8 mouse cellular contexts compared by ENCODE assay signal in the genomic region with DNA sequence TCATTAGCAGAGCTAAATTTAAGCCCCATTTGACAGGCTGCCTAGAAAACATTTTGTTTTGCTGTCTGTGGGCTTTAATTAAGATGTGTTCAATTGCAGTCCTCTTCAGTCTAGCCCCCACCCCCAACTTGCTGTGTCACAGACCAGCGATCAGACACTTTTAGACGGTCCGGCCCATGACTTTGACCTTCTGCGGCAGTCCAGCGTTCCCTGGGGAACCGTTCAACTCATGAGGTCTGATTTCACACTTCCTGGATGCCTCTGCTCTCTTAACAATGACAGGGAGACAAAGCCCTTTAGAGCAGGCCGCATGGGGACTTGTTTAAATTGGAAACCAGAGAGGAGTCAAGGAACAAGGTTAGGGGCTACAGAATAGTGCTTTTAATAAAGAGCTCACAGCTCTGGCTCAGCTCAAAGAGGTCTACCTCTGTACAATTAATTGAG.
DNase-seq lines count a peak whose midpoint lies in the region; ATAC-seq lines count a peak whose summit lies in the region.

No protein-coding gene starts in this region.

- ATAC-seq in heart, embryonic 12.5 days (ENCODE audit: insufficient number of reproducible peaks, low FRiP score) = no peak

- DNase-seq in ovary, postnatal 36 days (ENCODE audit: low spot score) = peak; percentile 7
- DNase-seq in ovary, postnatal 10 days (ENCODE audit: low spot score) = no peak
- DNase-seq in kidney, postnatal 36 days = peak; percentile 10 to 30
- DNase-seq in splenic B cell, adult 2 months (ENCODE audit: low read depth, low spot score) = peak; percentile 3
- no peak for DNase-seq in cerebellum, adult 9-11 months
- no peak for DNase-seq in natural killer cell, adult 2 months (ENCODE audit: low spot score in 2 of 2)
- DNase-seq in frontal cortex, adult 2 months (ENCODE audit: extremely low spot score in 1 of 2, low spot score in 1 of 2) = no peak

- no peak overlapping the region for H3K4me3 ChIP-seq in heart, embryonic 12.5 days

- no peaks in the 10 kb centered on the region for H3K27me3 ChIP-seq in heart, embryonic 12.5 days (replicated peaks)
- H3K27me3 ChIP-seq in splenic B cell, adult 2 months (ENCODE audit: control insufficient read depth, insufficient read depth, low read length, poor library complexity, severe bottlenecking) = no peaks in the 10 kb centered on the region

- H3K9me3 ChIP-seq in heart, embryonic 12.5 days (replicated peaks) = no peaks in the 10 kb centered on the region

- H3K4me2 ChIP-seq in heart, embryonic 12.5 days = peak overlapping the region; percentile 45

- no peak overlapping the region for H3K9ac ChIP-seq in heart, embryonic 12.5 days

- WGBS in heart, embryonic 12.5 days = 6% methylated on average over 7 of the region's 7 CpGs

- 0 out of 2 replicates have a peak overlapping the region, but pooled peaks have one; percentile 29 for H3K27ac ChIP-seq in heart, embryonic 12.5 days (ENCODE audit: poor library complexity, severe bottlenecking)

- no peaks in the 10 kb centered on the region for H3K36me3 ChIP-seq in heart, embryonic 12.5 days
- no peaks in the 10 kb centered on the region for H3K36me3 ChIP-seq in splenic B cell, adult 2 months (ENCODE audit: control insufficient read depth, insufficient read depth, low read length, poor library complexity, severe bottlenecking)

- H3K4me1 ChIP-seq in heart, embryonic 12.5 days (replicated peaks) = peaks cover 8% of the 10 kb centered on the region

Comparison
In these comparisons a context has a peak if more than half of its experiments do, and no peak if none do; other contexts are left out.
1. DNase-seq: peak in ovary, postnatal 36 days (single experiment), kidney, postnatal 36 days (2 of 2) and splenic B cell, adult 2 months (single experiment); none in ovary, postnatal 10 days (single experiment), cerebellum, adult 9-11 months (single experiment), natural killer cell, adult 2 months (0 of 2) and frontal cortex, adult 2 months (0 of 2).